Mouse (Mus musculus): ENCODE results near the gene Zswim9.
"Not testable (repeated sequence)": the region's sequence is repeated elsewhere in the genome, so short reads cannot be mapped to it uniquely, and the experiment has no call there.

Gene Zswim9

DNA sequence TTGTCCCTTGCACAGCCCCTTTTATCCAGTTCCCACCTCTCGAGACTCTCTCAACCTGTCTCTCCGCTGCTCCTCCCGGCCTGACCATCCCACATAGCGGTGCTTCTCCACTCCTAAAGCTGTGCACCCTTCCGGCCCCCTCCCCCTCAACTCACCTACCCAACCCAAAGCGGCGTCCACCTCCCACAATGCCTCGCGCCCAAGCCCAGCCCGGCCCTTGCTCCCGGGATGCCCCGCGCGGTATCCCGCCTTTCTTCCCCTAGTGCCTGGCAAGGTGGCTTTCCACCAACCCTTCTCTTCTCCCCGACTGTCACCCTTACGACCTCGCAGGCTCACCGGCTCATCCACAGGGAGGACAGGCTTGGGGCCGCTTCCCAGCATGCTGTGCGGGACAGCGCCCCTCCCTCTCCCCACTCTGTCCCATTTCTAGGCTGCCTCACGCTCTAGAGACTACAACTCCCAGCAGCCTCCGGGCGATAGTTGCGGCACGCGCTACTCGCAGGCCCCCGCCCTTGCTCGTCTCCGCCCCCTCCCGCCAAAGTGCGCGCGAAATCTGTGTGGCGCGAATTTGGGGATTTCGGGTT is at the start of gene Zswim9:
TSS of gene Zswim9 (minus strand) at position 414 of the 584 bp plus-strand sequence.
- peak; percentile 83 to 92 for DNase-seq (ENCODE audit: low spot score in 2 of 2)

DNA sequence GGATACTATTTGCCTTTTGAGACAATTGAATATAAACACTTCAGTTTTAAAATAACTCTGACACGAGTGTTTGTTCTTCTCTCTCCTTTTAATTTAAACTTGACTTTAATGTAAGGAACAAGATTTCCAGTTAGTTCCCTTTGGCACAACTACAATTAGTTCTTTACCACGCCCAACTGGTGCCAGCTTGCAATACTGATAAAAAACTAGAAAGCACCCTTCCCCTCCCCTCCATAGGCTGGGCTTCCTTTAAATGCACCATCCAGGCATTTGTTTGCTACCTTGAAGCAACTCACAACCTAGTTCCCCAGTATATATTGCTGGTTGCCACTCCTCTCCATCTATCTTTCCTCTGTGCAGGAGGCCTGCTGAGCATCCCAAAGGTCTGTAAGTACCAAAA is 45.8 kb upstream of the Zswim9 start, which contains the start of gene Pla2g4c:
TSS of gene Pla2g4c (plus strand) at position 340 of the 400 bp plus-strand sequence.
- DNase-seq (ENCODE audit: low spot score in 2 of 2): no peak

DNA sequence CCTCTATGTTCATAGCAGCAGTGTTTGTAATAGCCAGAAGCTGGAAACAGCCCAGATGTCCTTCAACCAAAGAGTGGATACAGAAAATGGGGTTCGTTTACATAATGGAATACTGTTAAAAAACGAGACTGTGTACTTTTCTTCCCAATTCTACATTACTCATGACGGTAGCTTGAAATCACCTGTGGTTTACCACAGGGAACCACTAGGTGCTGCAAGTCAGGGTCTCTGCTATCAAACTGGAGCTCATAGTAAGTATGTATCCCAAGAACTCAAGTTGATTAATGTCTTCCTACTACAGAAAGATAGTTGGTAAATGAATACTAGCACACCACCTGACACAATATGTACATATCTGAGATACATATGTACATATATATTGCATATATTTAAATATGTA is 42.9 kb upstream of the Zswim9 start:
- no peak for DNase-seq (ENCODE audit: low spot score in 2 of 2)

DNA sequence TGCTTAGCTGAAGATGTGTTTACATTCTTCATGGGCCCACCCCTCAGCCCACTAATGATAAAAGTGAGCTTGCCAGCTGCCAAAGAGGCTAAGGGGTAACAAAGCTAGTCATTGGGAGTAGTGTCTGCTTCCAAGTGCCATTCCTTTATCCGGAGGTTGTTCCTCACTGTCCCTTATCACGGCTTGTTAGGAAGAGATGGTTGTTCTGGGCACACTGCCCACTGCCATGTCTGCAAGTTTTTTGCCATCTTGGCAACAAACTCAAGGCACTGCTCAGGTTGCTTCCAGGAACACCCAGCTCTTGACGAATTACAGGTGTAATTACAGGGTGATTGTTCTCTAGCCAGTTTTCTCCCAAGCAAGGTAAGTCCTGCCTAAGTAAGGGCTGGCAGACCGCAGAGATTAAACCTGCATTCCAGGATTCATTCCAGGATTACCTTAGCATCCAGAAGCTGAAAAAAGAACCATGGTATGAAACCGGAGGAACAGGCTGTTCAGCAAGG is 35.6 kb upstream of the Zswim9 start:
- DNase-seq (ENCODE audit: low spot score in 2 of 2): no peak

DNA sequence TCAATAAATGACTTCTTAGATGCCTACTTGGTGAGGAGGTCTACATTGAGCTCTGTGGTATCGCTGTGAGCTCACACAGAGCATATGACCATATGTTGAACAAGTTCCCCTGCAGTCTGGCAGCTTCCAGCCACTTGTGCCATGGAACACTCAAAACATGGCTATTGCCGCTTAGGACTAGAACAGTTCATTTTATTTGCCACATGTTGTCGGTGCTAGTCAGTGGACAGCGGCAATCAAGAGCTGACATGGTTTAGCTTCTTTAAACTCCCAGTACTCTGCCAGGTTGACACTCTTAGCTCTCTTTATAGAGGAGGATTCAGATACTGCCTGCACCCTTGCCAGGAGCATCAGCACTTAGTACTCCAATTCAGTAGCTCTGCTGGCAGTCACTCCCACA is 32.9 kb upstream of the Zswim9 start:
- no peak for DNase-seq (ENCODE audit: low spot score in 2 of 2)

DNA sequence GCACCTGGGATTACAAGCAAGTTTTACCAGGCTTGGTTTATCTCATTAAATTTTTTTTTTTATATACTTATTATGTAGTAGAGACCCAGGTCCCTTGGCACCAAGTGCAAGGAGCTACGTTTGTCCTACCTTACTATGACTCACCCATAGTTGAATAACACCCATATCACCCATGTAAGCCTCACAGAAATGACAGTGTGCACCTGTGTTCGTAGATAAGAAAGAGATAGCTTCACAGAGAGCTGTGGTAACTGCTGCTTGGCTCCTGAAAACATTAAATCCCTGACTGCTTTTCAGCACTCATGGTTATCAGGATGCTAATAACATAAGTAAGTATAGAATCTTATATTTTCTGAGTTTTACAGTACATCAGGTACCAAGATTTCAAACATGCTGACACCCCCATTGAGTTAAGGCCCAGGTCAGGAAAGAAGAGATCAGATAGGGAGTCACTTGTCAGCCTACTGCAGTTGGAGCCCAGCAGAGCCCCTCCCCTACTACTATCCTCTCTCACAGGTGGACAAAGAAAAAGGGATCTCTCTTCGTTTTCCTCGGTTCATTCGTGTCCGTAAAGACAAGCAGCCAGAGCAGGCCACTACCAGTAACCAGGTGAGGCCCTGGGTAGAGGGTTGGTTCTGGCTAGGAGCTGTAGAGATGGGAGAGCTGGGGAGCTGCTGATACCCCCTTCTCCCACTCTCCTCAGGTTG is 32.1 kb upstream of the Zswim9 start:
- DNase-seq (ENCODE audit: low spot score in 2 of 2): no peak

DNA sequence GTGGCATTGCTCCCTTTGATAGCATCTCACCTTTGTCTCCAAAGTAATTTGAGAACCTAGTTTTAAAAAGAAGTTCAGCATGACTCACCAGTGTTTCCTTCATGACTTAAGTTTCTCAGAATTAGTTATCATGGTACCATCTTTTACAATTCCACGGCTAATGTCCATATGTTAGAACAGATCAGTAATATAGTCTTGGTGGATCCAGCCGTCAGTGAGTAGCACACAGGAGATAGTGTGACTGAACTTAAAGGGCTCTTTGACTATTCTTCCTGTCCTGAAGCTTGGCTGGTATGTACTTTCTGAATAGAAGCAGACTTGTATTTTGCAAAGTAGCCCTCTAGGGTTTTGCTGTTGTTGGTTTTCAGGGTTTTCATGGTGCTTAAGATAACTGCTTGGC is 30.9 kb upstream of the Zswim9 start:
- DNase-seq (ENCODE audit: low spot score in 2 of 2): no peak

DNA sequence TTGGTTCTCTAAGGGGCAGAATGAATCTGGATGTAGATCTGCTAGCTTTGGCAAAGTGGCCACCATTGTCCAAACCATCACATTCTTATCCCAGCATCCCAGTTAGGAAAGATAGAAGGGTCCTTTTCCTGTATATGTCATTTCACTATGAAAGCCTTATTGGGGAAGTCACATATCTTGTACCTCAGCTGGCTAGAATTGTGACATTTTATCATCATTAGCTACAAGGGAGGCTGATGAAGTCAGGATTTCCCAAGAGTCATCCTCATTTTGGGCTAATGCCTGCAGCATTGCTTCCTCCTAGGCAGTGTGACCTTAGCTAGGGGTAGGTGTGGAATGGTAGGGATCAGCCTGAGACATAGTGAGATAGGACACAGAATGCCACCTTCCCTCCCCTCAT is 24.9 kb upstream of the Zswim9 start:
- DNase-seq (ENCODE audit: low spot score in 2 of 2): no peak

DNA sequence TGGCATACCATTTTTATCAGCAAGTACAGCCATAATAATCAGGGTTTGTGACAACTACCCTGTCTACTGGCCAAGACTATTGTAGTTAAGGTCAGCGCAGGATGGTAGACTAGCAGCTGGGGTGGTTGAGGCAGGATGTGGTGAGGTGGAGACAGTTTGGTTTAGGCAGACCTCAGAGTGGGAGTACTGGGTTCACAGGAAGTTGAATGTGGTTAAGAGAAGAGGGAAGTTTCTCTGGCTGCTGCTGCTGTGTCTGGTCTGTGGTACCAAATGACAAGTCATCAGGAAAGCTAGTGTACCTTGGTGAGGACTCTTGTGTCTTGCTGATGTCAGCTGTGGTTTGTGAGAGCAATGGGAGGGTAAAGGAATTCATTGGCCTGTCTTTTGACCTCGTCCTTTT is 24.3 kb upstream of the Zswim9 start:
- DNase-seq (ENCODE audit: low spot score in 2 of 2): no peak

DNA sequence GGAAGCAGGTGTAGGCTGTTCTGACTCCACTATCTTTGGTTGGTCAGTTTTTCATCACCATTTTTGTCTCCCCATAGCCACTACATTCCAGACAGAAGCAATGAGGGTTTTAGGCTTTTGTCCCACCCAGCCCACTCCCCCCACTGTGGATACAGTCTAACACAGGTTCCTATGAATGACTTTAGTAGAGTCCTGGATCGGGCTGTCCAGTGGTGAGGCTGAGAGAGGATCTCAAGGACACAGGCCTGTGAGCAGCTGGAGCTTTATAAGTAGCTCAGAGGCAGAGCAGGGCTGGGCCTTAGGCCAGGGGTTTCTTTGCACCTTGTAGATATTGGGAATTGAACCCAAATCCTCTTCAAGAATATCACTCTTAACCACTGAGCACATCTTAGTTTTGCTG is 23.1 kb upstream of the Zswim9 start:
- DNase-seq (ENCODE audit: low spot score in 2 of 2): no peak

DNA sequence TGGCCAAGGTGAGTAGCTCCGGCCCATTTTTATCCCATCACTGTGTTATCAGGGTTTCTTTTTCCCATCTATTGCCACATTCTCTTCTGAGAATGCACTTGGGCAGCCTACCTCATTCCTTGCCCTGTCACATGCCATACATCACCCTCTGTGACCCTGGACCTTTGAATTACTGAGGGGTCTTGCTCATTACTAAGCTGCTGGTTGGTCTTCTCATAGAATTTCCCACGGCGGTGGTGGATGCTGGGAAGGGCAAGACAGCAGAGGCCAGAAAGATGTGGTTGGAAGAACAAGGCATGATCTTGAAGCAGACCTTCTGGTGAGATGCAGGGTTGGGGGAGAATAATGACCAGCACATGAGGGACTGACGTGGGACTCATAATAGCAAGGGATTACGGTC is 20.3 kb upstream of the Zswim9 start:
- no peak for DNase-seq (ENCODE audit: low spot score in 2 of 2)

DNA sequence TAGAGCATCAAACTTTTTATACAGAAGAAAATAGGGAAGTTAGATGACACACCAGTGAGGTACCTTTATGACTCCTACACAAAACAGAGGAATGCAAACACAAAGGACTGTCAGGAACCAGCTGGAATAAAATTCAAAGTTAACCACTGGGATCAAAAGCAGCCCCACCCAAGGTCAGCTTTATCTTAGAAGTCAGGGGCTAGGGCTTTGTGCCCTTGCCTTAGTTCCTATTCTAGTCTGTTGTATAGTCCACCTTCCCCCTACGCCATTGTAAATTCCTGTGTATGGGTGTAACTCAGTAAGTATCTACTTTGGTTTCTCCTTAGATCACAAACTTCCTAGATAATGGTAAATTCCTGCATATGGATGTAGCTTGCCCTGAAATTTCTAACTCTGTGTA is 19.1 kb upstream of the Zswim9 start:
- DNase-seq (ENCODE audit: low spot score in 2 of 2): no peak

DNA sequence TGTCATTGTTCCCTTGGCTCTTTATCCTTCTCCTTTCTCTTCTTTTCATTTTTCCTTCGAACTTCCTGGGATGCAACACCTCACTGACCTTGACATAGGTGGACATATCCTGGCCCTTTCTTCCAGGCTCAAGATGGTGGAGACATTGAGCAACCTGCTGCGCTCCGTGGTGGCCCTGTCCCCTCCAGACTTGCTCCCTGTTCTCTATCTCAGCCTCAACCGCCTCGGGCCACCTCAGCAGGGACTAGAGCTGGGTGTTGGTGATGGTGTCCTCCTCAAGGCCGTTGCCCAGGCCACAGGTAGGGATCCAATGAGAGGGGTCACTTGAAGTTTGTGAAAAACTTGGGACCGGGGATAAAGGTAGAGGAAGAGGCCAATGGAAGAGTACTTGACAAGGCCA is 16.7 kb upstream of the Zswim9 start:
- no peak for DNase-seq (ENCODE audit: low spot score in 2 of 2)

DNA sequence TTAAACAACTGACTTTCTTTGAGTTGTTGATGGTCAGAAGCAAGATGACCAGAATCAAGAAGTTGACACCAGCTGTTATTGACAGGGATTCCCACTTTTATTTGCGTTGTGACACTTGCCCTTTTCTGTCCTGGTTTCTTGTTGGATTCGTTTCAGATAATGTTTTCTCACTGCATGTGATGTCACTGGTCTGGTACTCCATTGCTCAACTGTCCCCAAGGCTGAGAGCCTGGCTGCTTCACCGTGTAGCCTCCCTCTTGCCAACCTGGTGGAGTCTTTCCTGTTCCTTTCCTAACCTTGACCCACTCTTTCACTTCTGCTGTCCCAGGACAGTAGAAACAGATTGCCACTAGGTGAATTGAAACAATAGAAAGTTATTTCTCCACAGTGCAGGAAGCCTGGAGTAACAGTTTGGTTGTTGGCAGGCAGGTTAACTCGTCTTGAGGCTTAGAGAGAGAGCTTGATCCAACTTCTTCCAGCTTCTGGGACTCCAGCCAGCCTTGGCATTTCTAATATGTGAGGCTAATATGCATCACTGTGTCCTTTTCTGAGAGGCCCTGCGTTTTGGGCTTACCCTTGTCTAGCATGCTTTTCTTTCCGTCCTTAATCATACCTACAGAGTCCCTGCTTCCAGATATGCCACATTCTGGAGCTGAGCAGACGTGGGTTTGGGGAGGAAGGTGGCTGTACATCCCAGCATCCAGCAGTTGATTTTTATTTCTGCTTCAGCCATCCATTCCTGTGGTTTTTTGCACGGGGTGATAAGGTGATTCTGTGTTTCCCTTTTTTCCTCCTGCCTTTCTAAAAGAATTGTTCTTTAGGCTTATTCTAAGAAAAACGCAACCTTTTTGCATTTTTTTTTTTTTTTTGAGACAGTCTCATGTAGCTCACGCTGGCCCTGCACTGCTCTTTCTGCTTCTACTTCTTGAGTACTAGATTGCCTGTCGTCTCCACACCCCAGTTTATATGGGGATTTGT is 15.6 kb upstream of the Zswim9 start:
- DNase-seq (ENCODE audit: low spot score in 2 of 2): no peak

DNA sequence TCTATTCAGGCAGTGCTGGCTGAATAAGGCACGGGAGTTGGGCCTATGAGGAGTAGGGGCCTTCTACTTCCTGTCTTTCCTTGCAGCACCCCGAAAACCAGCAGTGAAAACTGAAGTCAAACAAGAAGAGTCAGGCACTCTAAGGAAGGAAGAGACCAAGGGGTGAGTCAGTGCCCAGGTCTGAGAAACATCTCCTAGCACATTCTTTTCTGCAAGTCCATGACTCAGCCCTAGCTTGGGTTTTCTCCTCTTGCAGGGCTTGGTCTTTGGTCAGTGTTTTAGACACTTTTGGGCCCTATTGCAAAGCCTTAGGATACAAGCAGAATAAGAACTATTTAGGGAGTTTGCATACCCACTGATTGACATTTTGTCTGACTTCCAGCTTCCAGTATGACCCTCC is 12.8 kb upstream of the Zswim9 start:
- DNase-seq (ENCODE audit: low spot score in 2 of 2): no peak

DNA sequence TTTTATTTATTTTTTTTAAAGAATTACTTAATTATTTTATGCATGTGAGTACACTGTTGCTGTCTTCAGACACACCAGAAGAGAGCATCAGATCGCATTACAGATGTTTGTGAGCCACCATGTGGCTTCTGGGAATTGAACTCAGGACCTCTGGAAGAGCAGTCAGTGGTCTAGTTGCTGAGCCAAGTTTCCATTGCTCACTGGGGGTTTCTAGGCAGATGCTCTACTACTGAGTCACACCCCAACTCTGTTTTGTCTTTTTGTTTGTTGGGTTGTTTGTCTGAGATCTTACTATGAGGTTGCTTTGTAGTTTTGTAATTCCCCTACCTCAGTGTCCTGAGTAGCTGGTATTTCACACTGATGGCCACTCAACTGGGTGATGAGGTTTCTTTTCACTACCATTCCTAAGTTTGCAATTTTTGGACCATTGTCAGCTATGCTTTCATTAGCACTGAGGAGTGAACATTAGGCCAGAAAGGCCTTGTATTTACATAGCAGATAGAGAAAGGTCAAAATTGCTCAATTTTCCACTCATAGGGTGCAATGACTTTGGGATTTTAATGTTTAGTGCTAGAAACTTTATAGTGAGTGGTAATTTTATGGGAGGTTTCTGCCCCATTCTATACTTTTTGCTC is 11.6 kb upstream of the Zswim9 start:
- DNase-seq (ENCODE audit: low spot score in 2 of 2): no peak

DNA sequence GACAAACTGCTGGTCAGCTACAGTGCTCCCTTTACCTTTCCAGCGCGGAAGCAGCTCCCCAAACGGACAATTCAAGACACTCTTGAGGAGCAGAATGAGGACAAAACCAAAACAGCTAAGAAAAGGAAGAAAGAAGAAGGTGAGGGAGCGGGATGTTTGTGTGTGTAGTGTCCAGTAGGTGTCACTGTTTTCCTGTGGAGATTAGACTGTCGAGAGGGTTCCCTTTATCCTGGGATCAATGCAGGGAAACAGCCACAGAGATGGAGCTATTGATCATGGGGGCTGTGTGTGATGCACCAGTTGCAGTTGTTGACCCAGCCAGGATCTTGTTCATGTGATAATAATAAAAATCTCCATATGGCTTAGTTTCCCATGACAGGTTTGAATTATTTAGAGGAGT is 10.1 kb upstream of the Zswim9 start:
- DNase-seq (ENCODE audit: low spot score in 2 of 2): no peak

DNA sequence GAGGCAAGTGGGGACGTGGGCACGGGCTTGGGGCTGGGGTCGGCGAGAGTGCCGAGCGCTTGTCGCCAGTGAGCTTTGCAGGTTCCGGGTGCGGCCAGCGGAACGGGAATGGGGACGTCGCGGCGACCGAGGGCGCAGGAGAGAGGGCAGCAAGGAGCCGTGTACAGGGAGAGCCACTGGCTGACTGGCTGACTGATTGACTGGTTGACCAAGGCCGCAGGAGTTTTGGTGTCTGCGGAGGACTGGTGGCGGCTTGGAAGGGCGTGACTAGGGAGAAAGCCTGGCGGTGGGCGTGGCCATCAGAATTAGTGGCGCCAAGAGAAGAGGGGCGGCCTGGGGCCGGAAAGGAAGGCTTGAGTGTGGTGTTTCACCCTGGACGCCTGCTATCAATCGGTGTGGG is 436 bp upstream of the Zswim9 start:
- not testable (repeated sequence) for DNase-seq (ENCODE audit: low spot score in 2 of 2)

DNA sequence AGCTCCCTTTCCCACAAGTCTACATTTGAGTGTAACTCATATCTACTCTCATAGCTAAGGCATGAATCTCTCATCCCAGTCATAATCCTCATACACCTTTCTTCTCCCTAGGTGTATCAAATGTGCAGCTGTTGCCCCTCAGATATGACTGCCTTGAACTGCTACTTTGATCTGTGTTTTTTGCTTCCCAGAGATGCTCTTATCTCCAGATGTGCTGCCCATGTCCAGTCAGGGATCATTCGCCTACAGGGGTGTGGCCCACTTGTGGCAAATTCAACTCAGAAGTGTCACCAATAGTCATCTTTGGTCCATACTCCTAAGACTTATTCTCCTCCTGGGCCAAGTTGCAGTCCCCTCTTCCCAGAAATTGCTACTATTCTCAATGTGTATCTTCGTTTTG is 688 bp downstream of the Zswim9 start:
- no peak for DNase-seq (ENCODE audit: low spot score in 2 of 2)

DNA sequence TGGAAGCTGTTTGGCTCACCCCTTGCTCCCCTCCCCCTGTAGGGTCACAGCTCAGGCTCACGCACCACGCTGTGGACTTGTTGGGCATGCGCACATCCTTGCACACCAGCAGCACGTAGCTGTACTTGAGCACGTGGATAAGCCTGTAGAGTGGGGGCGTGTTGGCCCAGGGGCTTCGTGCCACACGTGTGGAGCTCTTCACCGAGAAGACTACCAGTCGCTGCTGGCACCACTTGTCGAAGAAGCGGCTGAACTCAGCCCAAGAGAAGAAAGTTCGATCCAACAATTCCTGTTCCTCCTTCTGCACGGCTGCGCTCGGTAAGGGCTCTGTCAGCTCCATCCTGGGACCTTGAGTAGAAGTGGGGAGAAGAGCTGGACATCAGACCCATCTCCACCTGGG is 1.4 kb downstream of the Zswim9 start, which contains the start of gene Lig1:
TSS of gene Lig1 (plus strand) at position 203 of the 400 bp plus-strand sequence.
- DNase-seq (ENCODE audit: low spot score in 2 of 2): no peak

DNA sequence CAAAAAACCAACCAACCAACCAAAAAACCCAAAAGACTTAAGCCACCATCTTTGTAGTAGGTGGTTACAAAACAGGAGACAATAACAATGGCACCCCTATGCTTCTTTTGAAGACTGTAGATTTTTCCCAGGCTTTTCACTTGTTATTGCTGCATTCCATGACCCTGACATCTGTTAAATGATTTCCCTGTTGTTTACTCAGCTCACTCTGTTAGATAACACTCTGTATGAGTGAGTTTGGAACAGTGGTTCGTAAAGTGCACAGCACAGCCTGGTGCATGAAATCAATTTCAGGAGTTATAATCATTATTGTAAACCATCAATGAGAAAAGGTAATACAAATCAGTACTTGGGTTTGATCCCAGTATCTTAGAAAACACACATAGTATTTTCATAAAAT is 6.8 kb downstream of the Zswim9 start:
- no peak for DNase-seq (ENCODE audit: low spot score in 2 of 2)

DNA sequence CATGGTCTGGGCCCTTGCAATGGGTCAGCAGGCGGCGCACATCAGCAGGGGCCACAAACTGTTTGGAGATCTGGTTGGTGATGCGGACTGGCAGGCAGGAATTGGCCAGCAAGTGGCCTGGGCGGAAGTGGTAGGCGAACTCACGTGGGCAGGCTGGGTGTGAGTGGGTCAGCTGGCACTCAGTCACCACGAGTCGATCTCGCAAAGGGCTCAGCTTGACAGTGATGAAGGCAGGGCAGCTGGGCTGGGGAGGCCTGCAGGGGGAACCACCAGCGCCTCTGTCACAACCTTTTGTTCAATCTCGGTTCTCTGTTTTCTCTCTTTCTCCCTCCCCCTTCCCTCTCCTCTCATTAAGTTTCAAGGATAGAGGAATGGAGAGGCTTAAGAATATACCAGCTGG is 9.1 kb downstream of the Zswim9 start:
- DNase-seq (ENCODE audit: low spot score in 2 of 2): no peak

Data from spleen, postnatal 14 days (tissue).